Mouse (Mus musculus): ENCODE results near the gene Ephb3. TPM values are rescaled to one million over a fixed set of nuclear protein-coding genes. Genes with fewer than 3 reads are reported as not detected.

Ephb3 gene
- polyA plus RNA-seq, 1 experiment: 4.8 TPM

DNA sequence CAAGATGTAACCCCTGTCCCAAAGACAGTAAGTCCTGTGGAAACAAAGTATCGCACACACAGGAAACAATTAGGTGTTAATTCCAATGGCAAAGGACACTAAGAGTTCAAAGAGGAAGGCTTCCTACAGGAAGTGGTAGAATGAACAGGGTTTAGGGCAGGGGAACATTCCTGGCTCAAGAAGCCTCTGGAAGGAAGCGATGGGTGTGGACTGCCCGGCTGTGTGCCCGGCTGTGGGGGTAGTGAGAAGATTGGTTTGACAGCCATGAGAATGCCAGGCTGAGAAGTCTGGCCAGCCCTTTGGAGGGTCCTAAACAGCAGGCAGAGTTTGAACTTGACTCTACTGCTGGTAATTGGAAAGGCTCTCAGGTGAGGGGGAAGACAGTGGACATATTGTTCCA lies 15.1 kb downstream of the Ephb3 start:
- Histone ChIP-seq H3K27me3 (ENCODE audit: control insufficient read depth, insufficient read depth, low read length) (no peaks in the 10 kb centered on the region), H3K27ac (ENCODE audit: insufficient read depth, low read length) (no peak overlapping the region), H3K4me3 (replicated peaks; ENCODE audit: insufficient read depth, low read depth, low read length) (no peak overlapping the region), H3K4me1 (ENCODE audit: control insufficient read depth, insufficient read depth, low read length) (peaks cover 5% of the 10 kb centered on the region; the same call in 1 of the 2 replicates)
- no peak for TF ChIP-seq CTCF (IDR thresholded peaks at IDR 0.05; ENCODE audit: borderline replicate concordance, insufficient read depth, low read depth, low read length)
- TF ChIP-seq POLR2A (IDR thresholded peaks at IDR 0.05; ENCODE audit: borderline replicate concordance, insufficient read depth, low read length): no peak
- no peak for DNase-seq
- 45% methylated on average over 4 of the region's 4 CpGs for WGBS

DNA sequence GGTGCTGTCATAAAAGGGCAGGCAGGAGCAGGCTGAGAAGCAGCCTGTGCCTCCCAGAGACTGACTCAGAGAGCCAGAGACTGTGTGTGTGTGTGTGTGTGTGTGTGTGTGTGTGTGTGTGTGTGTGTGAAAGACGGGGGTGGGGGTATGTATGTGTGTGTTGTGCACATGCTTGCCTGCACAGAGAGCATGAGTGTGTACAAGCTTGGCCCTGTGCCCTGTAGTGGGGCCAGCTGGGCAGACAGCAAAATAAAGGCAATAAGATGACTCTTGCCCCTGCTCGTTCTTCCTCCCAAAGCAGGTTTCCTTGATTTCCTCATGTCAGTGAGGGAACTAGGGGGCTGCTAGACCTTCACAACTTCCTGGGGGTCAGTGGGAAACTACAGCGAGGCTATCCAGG lies 18.5 kb downstream of the Ephb3 start:
- Histone ChIP-seq H3K27me3 (ENCODE audit: control insufficient read depth, insufficient read depth, low read length) (no peaks in the 10 kb centered on the region), H3K4me1 (ENCODE audit: control insufficient read depth, insufficient read depth, low read length) (no peaks in the 10 kb centered on the region), H3K27ac (ENCODE audit: insufficient read depth, low read length) (no peak overlapping the region), H3K4me3 (replicated peaks; ENCODE audit: insufficient read depth, low read depth, low read length) (no peak overlapping the region)
- DNase-seq: no peak
- TF ChIP-seq CTCF (IDR thresholded peaks at IDR 0.05; ENCODE audit: borderline replicate concordance, insufficient read depth, low read depth, low read length): no peak
- no peak for TF ChIP-seq POLR2A (IDR thresholded peaks at IDR 0.05; ENCODE audit: borderline replicate concordance, insufficient read depth, low read length)
- 38% methylated on average over 3 of the region's 3 CpGs for WGBS

DNA sequence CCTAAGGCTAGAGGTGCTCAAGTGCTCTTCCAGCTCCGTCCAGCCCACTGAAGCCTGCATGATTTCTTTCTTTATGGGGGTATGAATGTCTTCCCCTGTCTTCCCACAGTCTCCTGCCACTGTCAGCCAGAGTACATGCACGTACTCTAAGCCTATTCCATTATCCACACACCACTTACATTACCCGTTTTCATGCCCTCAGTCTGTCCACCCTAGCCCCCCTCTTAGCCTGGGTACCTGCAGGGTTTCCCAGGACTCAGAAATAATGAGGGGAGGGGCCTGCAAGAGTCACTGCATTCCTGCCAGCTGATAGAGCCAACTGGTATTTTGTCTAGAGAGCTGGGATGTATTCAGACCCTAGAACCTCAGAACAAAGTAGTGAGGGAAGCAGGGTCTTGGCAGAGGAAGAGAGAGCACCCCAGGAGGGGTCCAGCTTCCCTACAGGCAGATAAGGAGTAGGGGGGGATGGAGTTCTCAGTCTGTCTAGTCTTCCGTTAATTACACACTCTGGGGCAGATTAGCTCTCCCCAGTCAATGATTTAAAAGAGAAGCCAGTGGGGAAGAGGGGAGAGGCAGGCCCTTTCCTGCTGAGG lies 20.2 kb downstream of the Ephb3 start:
- H3K27ac ChIP-seq (ENCODE audit: insufficient read depth, low read length): no peak overlapping the region
- no peak overlapping the region for H3K4me3 ChIP-seq (replicated peaks; ENCODE audit: insufficient read depth, low read depth, low read length)
- WGBS: 57% methylated on average over 4 of the region's 4 CpGs
- no peak for TF ChIP-seq CTCF (IDR thresholded peaks at IDR 0.05; ENCODE audit: borderline replicate concordance, insufficient read depth, low read depth, low read length)
- no peak for TF ChIP-seq POLR2A (IDR thresholded peaks at IDR 0.05; ENCODE audit: borderline replicate concordance, insufficient read depth, low read length)
- no peak for DNase-seq
- no peaks in the 10 kb centered on the region for H3K27me3 ChIP-seq (ENCODE audit: control insufficient read depth, insufficient read depth, low read length)
- no peaks in the 10 kb centered on the region for H3K4me1 ChIP-seq (ENCODE audit: control insufficient read depth, insufficient read depth, low read length)

DNA sequence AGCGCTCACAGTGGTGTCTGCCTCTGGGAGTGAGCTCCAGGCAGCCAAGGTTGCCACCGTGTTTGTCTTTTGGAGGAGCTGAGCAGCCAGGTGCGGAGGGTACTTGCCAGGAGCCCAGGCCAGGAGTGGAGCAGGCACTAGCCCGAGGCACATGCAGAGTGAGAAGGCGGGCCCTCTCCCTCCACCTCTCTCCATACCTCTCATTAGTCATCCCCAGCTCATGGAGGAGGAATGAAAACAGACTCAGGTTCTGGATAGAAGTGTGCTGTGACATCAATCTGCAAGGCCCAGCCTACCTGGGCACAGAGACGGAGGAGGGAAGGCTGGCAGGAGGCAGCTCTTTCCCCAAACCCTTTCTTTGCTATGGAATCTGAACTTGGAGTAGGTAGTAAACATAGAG lies 22.1 kb downstream of the Ephb3 start:
- no peak overlapping the region for H3K4me3 ChIP-seq (replicated peaks; ENCODE audit: insufficient read depth, low read depth, low read length)
- 59% methylated on average over 6 of the region's 6 CpGs for WGBS
- no peak for DNase-seq
- no peaks in the 10 kb centered on the region for H3K4me1 ChIP-seq (ENCODE audit: control insufficient read depth, insufficient read depth, low read length)
- no peaks in the 10 kb centered on the region for H3K27me3 ChIP-seq (ENCODE audit: control insufficient read depth, insufficient read depth, low read length)
- H3K27ac ChIP-seq (ENCODE audit: insufficient read depth, low read length): no peak overlapping the region
- TF ChIP-seq POLR2A (IDR thresholded peaks at IDR 0.05; ENCODE audit: borderline replicate concordance, insufficient read depth, low read length): no peak
- TF ChIP-seq CTCF (IDR thresholded peaks at IDR 0.05; ENCODE audit: borderline replicate concordance, insufficient read depth, low read depth, low read length): no peak

DNA sequence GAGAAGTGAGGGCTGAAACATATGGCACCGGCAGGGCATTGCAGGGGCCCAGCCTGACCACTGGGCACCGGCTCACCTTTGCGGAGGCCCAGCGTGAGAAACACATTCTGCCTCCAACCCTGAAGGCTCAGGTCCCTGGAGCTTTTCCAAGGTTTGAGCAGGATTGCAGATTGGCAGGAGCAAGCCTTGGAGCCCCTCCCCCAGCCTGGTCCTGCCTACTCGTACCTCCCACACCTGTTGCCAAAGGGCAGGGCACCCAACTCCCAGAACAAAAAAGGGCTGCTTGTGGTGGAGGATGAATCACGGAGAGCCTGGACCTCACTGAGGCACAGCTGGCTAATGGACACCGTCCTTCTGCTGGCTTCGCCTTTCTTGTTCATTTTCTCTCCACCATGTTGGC lies 30.6 kb downstream of the Ephb3 start:
- TF ChIP-seq POLR2A (IDR thresholded peaks at IDR 0.05; ENCODE audit: borderline replicate concordance, insufficient read depth, low read length) (no peak), CTCF (IDR thresholded peaks at IDR 0.05; ENCODE audit: borderline replicate concordance, insufficient read depth, low read depth, low read length) (no peak)
- H3K27ac ChIP-seq (ENCODE audit: insufficient read depth, low read length): no peak overlapping the region
- WGBS: 39% methylated on average over 8 of the region's 8 CpGs
- H3K27me3 ChIP-seq (ENCODE audit: control insufficient read depth, insufficient read depth, low read length): no peaks in the 10 kb centered on the region
- peaks cover 3% of the 10 kb centered on the region; the same call in 1 of the 2 replicates for H3K4me1 ChIP-seq (ENCODE audit: control insufficient read depth, insufficient read depth, low read length)
- no peak overlapping the region for H3K4me3 ChIP-seq (replicated peaks; ENCODE audit: insufficient read depth, low read depth, low read length)
- DNase-seq: no peak

DNA sequence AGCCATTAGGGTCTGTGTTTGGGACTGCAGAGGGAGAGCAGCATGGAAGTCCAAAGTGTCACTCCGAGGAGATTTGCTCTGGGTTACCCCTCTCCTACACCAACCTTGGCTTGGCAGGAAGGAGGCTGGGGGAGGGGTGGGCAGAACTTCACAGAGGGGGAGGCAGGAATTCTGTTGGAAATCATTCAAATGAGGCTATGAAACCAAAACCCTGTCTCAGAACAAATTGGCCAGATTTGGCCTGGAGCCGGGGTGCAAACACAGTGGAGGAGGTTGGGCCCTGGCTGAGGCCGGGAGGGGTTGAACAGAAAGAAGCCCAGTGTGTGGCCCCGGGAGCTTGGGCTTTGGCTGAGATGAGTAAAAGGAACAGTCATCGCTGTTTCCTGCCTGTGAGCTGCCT lies 34.2 kb downstream of the Ephb3 start:
- no peak for DNase-seq
- WGBS: 28% methylated on average over 5 of the region's 5 CpGs
- TF ChIP-seq CTCF (IDR thresholded peaks at IDR 0.05; ENCODE audit: borderline replicate concordance, insufficient read depth, low read depth, low read length) (no peak), POLR2A (IDR thresholded peaks at IDR 0.05; ENCODE audit: borderline replicate concordance, insufficient read depth, low read length) (no peak)
- no peak overlapping the region for H3K27ac ChIP-seq (ENCODE audit: insufficient read depth, low read length)
- no peak overlapping the region for H3K4me3 ChIP-seq (replicated peaks; ENCODE audit: insufficient read depth, low read depth, low read length)
- H3K27me3 ChIP-seq (ENCODE audit: control insufficient read depth, insufficient read depth, low read length): no peaks in the 10 kb centered on the region
- peaks cover 3% of the 10 kb centered on the region; the same call in 1 of the 2 replicates for H3K4me1 ChIP-seq (ENCODE audit: control insufficient read depth, insufficient read depth, low read length)

DNA sequence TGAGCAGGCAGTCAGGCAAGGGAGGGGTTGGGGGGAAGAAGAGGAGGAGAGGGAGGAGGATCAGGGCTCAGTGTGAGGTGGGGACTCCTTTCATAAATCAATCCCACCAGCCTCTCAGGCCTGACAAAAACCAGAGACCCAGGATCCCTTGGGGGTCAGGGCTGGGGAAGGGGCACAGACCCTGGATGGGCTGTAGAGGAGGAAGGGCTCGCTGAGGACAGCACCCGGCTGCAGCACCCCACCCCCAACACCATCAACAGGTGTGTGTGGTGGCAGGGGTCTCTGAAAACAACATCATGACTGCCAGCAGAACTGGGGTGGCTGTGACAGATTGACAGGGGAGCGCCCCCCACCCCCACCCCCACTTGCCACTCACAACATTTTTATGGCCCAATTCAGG lies 36.0 kb downstream of the Ephb3 start:
- Histone ChIP-seq H3K4me1 (ENCODE audit: control insufficient read depth, insufficient read depth, low read length) (peaks cover 3% of the 10 kb centered on the region; the same call in 1 of the 2 replicates), H3K4me3 (replicated peaks; ENCODE audit: insufficient read depth, low read depth, low read length) (no peak overlapping the region), H3K27me3 (ENCODE audit: control insufficient read depth, insufficient read depth, low read length) (no peaks in the 10 kb centered on the region), H3K27ac (ENCODE audit: insufficient read depth, low read length) (no peak overlapping the region)
- DNase-seq: no peak
- TF ChIP-seq CTCF (IDR thresholded peaks at IDR 0.05; ENCODE audit: borderline replicate concordance, insufficient read depth, low read depth, low read length) (no peak), POLR2A (IDR thresholded peaks at IDR 0.05; ENCODE audit: borderline replicate concordance, insufficient read depth, low read length) (no peak)
- 85% methylated on average over 3 of the region's 3 CpGs for WGBS

DNA sequence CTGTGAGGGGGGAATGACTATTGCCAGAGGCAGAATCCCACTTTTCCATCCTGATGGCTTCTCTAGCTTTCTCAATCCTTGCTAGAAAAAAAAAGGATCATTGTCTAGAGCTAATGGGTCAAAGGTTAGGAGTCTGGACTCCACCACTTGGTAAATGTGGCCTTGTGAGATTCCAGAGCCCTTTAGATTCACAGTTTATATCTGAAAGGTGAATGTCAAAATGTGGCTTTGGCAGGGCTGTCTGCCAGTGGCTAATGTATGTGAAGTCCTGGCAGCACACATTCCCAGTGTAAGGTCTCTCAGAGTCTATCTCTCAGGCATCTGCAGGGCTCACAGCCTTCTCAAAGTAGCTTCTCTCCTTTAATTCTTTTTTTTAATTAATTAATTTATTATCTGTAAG lies 36.5 kb downstream of the Ephb3 start:
- no peak for DNase-seq
- H3K4me3 ChIP-seq (replicated peaks; ENCODE audit: insufficient read depth, low read depth, low read length): no peak overlapping the region
- no peaks in the 10 kb centered on the region for H3K27me3 ChIP-seq (ENCODE audit: control insufficient read depth, insufficient read depth, low read length)
- H3K4me1 ChIP-seq (ENCODE audit: control insufficient read depth, insufficient read depth, low read length): peaks cover 3% of the 10 kb centered on the region; the same call in 1 of the 2 replicates
- TF ChIP-seq CTCF (IDR thresholded peaks at IDR 0.05; ENCODE audit: borderline replicate concordance, insufficient read depth, low read depth, low read length) (no peak), POLR2A (IDR thresholded peaks at IDR 0.05; ENCODE audit: borderline replicate concordance, insufficient read depth, low read length) (no peak)
- no peak overlapping the region for H3K27ac ChIP-seq (ENCODE audit: insufficient read depth, low read length)
